Mouse (Mus musculus) adrenal gland, adult 8-10 months (tissue): ENCODE data around the gene Sdk2. TPM values are rescaled to one million over a fixed set of nuclear protein-coding genes. Genes with fewer than 3 reads are reported as not detected.

Source experiments
- DNase-seq: peaks from one replicate; pipeline ENCODE4 v3.0.0; 2022
- total RNA-seq, 4 experiments: library from RNA; stranded (reverse); gene quantifications; 2 replicates each; pipeline ENCODE4 v1.2.4; 2022

The Sdk2 gene
- total RNA-seq, 4 experiments from 2014 or later: 1.9 to 5.5 (median 3.0) TPM

DNA sequence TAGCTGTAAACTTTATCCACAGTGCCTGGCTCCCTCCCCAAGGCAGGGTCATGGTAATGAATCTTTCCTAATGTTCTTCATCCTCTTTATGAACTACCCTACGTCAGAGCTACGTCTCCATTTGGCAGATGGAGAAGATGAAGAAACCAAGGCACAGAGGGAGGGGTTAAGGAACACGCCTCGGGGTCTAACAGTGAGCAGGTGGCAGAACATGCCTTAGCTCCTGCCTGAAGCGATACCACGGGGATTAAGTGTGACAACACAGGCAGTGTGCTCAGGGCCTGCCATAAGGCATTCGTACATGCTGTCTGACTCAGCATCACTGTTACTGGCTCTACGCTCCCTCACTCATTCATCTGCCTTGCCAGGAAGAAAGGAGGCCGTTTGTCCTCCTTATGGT is 138.6 kb downstream of the Sdk2 start:
- DNase-seq: no peak

DNA sequence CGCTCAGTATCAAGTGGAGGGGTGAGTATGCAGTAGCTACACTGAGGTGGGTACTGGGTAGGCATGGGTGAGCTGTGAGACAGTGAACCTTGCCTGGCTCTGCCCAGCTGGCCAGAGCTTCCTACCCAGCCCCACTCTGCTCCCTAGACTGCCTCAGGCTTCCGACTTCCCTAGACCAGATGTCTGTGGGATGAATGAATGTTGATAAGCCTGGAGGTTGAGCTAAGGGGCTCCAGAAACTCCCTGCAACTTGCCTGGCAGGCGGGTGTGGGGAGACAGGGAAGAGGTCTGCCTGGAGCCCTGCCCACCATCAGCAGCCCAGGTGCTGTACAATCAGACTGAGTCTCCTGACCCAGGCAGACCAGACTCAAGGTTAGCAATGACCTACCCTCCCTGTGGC is 139.0 kb downstream of the Sdk2 start:
- DNase-seq: no peak

GRCm38 (mm10) chr11:113927231-113927630 is 139.6 kb downstream of the Sdk2 start:
- DNase-seq: peak; percentile 23

GRCm38 (mm10) chr11:113923137-113923536 is 143.7 kb downstream of the Sdk2 start:
- DNase-seq: peak; percentile 5

- DNase-seq: no peak
Observed at GRCm38 (mm10) chr11:113903131-113903860, 163.6 kb downstream of the Sdk2 start.

- no peak for DNase-seq
Observed at GRCm38 (mm10) chr11:113901906-113902305, 164.9 kb downstream of the Sdk2 start.

DNA sequence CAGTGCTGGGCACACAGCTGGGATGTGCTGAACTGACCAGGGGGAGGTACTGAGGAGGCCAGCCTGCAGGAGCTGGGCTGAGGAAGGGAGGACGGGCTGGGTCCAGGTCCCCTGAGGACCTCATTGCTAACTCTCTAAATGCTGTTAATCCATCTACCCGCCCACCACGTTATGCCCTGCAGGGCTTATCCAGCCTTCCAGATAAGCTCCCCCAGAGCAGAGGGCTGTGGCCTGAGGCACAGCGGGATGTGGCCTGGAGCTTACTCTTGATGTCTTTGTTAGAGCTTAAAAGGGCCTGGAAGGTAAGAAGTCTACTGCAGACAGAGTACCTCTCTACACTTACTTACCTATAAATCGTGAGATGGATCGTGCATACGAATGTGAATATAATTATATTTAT is 168.2 kb downstream of the Sdk2 start:
- no peak for DNase-seq

DNA sequence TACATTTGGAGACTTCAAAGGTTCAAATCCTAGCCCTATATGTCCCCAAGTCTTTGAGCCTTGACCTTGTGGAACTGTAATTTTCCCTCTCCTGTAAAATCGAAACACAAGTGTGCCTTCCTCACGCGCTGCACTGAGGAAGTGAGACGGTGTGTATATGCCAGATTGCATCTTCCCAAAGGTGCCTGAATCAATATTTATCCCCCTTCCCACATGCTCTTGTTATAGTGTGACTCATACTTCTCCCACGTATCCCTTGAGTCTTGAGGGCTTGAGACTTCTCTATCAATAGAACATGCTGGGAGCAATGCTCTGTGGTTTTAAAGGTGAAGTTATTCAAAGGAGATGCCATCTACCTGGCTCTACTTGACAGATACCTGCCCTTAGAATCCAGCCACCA is 170.8 kb downstream of the Sdk2 start:
- no peak for DNase-seq

GRCm38 (mm10) chr11:113892924-113893323 is 173.9 kb downstream of the Sdk2 start:
- DNase-seq: no peak

DNA sequence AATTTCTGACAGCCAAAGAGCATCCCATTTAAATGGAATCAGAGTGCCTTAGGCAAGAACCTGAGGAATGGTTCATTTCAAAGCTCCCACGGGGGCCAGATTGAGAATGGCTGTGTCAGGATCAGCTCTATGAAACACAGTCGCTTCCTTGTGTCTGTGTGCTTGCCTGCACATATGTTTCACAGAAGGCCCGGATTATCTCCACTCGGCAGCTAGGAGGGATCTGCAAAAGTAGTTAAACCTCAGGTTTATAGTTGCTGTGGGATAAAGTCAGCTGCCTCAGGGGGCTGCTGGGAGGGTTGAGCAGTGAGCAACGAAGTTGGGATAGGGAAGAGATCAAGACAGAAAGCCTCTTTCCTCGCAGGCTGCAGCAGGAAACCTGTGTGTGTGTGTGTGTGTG is 174.8 kb downstream of the Sdk2 start:
- no peak for DNase-seq

DNA sequence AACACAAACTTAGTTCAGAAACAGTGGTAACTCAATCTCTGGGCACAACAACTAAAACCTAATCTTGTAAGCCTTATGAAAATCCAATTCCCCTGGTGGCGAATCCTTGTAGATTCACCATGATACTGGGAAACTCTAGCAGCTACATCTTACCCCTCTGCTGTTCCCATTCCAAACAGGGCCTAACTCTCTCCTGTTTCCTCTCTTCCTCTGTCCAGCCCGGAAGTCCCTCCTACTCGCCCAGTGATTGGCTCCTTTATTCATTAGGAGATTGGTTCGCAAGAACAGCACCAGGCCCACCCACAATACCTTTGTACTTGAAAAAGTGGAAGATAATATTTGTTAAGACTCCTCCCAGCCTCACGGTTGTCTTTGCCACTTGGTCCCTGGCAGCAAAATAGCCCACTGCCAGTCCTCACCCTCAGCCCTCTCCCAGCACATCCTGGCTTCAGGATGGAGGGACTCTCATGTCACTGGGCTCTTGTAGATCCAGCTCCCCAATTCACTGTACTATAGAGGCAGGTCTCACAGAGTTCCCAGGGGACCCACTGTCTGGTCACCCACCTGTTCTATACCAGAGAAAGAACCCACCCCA is 178.6 kb downstream of the Sdk2 start:
- DNase-seq: no peak

DNA sequence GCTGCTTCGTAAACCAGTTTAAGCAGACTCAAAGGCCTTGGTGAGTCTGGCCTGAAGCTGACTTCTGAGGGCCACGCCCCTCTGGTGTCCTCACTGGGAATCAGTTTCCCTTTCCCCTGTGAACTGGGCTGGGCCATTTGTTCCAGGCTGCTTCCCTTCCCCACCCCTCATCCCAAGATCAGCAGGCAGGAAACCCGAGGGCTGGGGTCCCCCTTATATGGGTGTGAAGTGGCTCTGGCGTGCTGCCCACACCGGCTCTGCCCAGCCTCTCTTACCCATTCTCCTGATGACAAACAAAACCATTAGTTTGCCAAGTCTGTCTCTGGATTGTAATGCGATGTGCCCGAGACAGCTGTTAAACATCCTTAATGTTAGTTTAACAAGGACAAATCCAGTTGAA is 180.5 kb downstream of the Sdk2 start:
- DNase-seq: no peak

- DNase-seq: no peak
Observed at GRCm38 (mm10) chr11:113884962-113885361, 181.9 kb downstream of the Sdk2 start.

GRCm38 (mm10) chr11:113883031-113883430 is 183.8 kb downstream of the Sdk2 start:
- DNase-seq: no peak

DNA sequence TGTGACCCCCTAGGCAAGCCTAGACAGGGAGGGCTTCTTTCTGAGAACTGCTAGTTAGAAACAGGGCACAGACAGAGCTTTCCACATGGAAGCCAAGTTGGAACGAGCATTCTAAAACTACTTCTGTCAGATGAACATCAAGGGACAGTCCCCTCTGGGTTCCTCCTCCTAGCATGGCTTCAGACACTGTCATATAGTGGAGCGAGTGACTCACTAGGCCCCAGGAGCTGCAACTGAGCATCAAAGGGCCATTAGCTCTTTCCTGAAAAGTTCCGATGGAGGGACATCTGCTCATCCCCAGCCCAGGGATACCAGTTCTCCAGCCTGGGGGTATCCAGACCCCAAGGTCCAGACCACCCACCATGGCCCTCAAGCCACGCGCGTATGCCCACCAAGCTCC is 185.0 kb downstream of the Sdk2 start:
- no peak for DNase-seq

DNA sequence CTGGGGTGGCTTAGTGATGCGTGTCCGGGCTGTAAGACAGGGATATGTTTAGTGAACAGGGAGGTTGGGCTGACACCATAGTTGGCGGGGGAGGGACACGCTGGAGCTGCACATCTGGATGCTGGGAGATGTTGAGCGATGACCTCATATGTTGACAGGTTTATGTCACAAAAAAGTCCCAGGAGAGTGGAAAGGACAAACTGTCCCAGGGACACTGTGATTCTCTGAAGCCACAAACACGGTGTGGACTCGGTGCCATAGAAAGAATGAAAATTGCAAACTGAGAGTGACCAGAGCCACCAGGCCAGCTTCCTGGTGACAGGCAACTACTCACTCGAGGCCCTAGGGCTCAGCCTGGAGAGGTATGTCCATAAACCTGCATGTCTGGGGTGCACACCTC is 199.8 kb downstream of the Sdk2 start:
- DNase-seq: no peak

GRCm38 (mm10) chr11:113865627-113866026 is 201.2 kb downstream of the Sdk2 start:
- peak; percentile 82 for DNase-seq

DNA sequence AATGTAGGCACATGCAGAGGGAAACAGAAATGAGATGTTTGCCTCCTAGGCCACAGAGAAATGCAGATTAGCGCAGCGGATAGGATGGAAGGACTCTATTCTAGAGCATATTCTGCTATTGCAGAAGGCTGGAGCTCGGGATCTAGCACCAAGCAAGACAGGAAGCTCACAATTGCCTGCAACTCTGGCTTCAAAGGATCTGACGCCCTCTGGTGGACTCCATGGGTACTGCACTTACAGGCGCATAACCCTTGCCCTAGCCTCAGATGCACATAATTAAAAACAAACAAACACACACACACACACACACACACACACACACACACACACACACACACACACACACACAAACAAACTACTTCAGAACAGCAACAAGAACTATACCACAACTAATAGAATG is 203.4 kb downstream of the Sdk2 start:
- DNase-seq: no peak

- DNase-seq: no peak
Observed at GRCm38 (mm10) chr11:113855661-113856060, 211.2 kb downstream of the Sdk2 start.

DNA sequence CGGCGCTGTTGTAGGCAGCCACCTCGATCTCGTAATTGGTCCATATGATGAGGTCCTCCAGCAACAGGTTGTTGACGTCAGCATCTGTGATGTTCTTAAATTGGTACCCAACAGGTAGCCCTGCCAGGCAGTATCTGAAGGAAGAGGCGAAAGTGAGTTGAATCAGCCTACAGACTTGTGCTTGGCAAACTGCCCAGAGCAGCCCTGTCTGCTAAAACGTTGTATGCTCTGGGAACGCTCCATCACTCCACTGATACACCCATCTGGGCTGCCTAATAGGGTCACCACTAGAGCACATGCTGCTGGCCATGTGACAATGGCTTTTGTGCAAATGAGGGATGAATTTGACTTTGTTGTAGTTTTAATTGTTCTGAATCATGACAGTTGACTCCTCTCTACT is 215.1 kb downstream of the Sdk2 start:
- DNase-seq: no peak

GRCm38 (mm10) chr11:113849322-113849721 is 217.5 kb downstream of the Sdk2 start:
- DNase-seq: no peak

- no peak for DNase-seq
Observed at GRCm38 (mm10) chr11:113843920-113844319, 222.9 kb downstream of the Sdk2 start.

- no peak for DNase-seq
Observed at GRCm38 (mm10) chr11:113842879-113843278, 224.0 kb downstream of the Sdk2 start.

DNA sequence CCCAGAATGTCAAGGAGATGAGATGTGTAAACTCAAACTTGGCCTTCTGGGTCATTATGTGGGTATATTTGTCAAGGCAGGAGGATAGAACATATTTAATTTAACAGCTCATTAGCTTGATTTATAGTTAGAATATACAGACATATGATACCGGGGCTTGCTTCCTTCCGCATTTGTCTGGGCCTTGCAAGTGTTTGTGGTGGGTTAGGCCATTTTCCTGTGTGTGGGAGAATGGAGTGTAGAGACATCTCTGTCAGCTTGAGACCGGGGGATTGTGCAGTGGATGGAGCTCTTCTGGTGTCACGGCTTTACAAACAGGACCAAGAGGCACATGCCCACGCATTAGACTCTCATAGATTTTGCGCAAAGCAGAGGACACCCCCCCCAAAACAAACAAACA is 235.2 kb downstream of the Sdk2 start:
- no peak for DNase-seq
